Mouse (Mus musculus) right cerebral cortex, postnatal 14 days (tissue): Measurements from ENCODE around the gene Kdm2a.
A peak's percentile ranks its signal among the peaks of the same experiment; 100 is the strongest.

Experiments used
- DNase-seq: peaks from one replicate; pipeline ENCODE4 v3.0.0; 2022

Kdm2a gene

DNA sequence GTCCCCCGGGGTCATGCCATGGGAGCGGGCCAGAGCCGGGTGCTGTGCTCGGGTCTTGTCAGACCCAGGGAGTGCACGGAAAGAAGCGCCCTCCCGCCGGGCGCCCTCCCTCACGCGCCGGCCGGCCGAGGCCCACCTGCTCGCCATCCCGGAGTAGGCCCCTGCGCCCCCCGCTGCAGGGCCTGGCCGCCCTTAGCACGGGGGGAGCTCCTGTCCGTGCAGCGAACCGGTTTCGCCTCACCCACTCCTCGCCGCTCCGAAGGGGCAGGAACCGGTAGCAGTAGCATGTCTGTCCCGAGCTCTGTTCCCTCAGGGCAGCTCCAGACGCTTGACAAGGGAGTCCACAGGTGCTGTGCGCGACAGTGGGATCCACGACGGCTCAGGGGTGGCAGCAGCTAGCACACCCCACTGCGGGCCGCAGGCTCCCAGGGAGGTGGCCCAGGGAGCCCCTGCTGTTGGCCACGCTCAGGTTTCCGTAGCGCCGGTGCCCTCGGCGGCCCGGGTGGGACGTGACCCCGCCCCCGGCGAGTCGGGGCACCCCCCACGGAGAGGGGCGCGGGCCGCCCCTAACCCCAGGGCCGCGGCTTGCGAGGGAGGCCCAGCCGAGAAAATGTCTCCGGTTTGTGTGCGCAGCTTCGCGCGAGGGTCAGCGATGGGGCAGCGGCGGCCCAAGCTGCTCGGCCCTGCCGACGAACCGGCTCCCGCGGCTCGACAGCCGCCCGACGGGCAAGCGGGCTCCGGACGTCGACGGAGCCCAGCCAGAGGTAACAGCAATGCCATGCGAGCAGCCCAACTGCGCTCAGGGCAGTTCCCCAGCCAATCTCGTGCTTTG, at the start of gene Kdm2a:
Gene Kdm2a, minus strand, starts transcription at position 488 of the 832 bp plus-strand sequence.
- DNase-seq: peak; percentile 38

- DNase-seq: no peak
These were observed 49.4 kb upstream of the Kdm2a start for GRCm38 (mm10) chr19:4447445-4447844.

- no peak for DNase-seq
These were observed 48.8 kb upstream of the Kdm2a start for GRCm38 (mm10) chr19:4446661-4447420.

DNA sequence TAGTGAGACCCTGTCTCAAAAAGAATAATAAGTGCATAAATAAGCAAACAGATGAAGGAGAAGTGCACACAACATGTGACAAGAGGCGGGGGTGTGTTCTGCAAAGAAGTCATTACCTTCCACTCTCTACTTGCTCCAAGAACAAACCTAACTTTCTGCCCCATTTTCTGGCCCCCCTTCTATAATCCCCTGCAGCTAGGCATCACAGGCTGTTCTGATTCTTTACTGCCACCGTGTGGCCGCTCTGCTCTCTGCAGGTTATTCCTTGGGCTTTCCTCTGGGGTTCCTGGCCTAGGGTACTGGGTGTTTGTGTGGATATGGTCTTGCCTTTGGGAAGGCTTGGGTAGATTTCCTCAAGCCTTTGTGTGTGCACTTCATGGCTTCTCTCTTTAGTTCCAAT, 44.3 kb upstream of the Kdm2a start:
- peak; percentile 65 for DNase-seq

DNA sequence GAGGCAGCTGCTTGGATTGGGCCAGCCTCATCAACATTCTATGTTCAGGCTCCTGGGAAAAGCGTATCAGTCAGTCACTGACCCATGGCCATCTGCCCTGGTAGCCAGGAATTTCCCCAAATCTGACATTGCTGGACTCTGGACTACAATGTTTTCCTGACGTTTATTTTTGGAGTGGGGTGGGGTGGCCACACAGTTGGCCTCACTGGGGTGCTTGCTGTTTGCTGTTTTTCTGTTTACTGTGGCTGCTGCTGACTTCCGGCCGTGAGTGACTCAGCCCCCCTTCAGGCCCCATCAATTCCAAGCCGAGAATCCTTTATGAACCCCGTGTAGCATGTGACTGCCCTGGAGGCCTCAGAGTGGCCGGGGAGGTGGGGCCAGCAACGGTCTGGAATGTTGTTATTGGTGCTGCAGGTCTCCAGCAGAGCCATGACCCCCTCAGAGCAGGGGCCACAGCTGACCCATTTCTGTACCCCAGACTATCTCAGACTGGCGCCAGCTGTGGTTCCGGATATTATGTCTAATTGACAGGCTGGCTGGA, 43.6 kb upstream of the Kdm2a start:
- no peak for DNase-seq

DNA sequence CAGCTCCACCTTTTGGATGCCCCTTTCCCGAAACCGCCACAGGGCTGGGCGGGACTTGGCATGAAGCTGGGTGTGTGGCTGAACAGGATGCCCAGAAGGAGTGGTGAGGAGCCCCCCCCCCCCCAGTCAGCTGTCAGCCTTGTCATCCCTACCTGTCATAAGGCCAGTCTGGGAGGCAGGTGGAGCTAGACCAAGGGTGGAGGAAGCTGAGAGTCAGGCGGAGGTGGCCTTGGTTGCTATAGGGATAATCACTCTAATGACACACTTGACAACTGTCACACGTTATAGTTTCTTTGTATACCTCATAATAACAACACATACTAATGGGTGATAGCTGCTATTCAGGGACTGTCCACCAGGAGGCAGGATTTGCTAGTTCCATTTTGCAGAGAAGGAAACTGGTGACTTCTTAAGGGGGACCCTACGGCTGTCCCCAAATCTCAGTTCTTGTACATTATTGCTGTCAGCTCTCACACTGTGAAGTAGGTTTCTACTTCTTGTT, 43.1 kb upstream of the Kdm2a start:
- peak; percentile 30 for DNase-seq

- DNase-seq: no peak
These were observed 42.1 kb upstream of the Kdm2a start for GRCm38 (mm10) chr19:4440222-4440621.

- peak; percentile 28 for DNase-seq
These were observed 41.2 kb upstream of the Kdm2a start, which contains the start of gene Rhod for GRCm38 (mm10) chr19:4439161-4439801. Rhod (minus strand) TSS chr19:4439432.

- no peak for DNase-seq
These were observed 40.7 kb upstream of the Kdm2a start for GRCm38 (mm10) chr19:4438791-4439160.

DNA sequence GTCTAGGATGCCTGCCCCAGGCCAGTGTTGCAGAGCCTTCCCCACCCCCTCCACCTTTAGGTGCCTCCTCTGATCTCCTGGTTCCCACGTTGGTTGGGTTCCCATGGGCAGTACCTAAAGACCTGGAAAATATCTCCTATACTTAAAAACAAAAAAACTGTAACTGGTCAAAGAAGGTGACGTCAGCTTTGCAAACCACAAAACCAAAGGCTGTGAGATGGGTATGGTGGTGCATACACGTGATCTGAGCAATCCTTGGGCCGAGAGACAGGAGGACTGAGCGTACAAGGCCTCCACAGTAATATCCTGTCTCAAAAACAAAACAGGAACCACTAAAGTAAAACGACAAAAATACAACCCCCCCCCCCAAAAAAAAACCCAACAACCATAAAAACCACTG, 39.8 kb upstream of the Kdm2a start:
- DNase-seq: no peak

GRCm38 (mm10) chr19:4436254-4436653, 38.2 kb upstream of the Kdm2a start:
- no peak for DNase-seq

GRCm38 (mm10) chr19:4434999-4435398, 36.9 kb upstream of the Kdm2a start:
- DNase-seq: no peak

DNA sequence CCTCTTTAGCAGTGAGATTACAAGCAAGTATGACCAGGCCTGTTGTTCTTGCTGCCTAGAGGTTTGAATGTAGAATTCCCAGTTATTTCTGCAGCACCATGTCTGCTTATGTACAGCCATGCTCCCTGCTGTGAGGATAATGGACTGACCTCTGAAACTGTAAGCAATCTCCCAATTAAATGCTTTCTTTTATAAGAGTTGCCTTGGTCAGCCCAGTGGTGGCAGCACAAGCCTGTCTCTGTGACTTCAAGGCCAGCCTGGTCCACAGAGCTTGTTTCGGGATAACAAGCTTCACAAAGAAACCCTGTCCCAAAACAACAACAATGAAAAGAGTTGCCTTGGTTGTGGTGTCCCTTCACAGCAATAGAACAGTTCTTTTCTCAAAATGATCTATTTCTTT, 35.7 kb upstream of the Kdm2a start:
- no peak for DNase-seq

DNA sequence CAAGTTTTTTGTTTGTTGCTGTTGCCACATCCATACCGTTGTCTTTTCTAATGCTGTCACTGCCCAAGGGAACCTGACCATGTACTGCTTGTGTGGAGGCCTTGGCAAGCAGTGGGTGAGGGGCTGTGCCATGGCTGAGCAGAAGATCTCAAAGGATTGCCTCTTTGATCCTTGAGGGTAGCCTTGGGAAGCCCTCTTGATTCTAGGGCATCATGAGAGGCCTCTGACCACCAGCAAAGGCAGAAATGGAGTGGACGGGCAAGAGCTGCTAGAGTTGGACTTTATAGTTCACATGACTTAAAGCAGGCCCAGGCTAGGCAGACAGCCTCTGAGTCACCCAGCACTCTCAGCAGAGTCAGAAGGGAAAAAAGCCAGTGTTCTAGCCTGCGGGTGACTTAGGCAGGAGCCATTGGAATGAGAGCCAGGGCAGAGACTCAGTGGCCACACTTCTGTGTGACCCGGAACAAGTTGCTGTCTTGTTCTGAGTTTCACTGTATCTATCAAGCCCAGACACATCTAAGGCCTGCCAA, 32.1 kb upstream of the Kdm2a start:
- no peak for DNase-seq

DNA sequence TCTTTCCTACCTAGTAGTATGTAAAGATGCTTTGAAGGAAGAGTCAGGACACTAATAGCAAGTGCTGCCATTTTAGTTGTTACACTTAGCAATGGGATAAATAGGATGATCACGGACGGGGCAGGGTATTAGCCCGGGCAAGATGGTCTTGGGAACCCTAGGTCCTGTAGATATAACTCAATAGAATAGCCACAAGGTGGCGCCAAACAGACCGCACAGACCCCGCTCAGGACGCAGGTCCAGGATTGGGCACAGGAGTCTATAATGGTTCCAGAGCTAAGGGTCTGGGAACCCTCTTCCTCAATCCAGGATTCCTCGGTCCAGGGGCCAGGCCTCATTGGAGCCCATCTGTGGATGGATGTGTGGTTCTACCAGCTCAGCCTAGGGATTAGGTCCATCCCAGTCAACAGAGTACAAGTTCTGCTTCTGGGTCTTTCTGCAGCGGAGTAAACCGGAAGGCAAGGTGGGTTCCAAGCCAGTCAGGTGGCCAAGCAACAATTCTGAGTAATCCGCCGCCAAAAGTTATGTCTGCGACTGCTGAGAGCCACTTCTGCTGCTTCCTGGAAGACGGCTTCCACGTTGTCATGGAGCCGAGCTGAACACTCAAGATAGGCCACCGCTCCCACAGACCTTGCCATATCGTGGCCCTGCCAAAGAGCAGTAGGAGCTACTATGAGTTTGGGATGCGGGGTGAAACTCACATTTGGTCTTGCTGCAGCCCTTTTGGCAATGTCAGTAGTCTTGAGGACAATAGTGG, 27.7 kb upstream of the Kdm2a start:
- no peak for DNase-seq

- no peak for DNase-seq
These were observed 24.9 kb upstream of the Kdm2a start for GRCm38 (mm10) chr19:4423021-4423420.

DNA sequence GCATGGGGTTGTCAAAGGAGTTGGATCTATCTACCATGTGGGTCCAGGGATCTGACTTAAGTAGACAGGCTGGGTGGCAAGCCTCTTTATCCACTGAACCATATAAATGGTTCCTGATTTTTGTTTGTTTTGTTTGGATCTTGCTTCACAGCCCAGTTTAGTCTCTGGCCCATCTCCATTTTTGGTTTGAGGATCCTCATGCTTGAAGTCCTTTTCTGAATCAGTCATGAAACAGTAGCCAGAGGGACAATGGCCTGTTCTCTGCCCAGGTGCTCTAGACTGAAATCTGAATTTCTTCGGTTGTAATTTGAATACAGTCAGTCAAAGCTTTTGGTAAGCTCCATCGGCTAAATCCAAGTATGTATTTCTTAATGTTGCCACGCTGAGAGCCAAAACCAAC, 24.5 kb upstream of the Kdm2a start:
- no peak for DNase-seq

DNA sequence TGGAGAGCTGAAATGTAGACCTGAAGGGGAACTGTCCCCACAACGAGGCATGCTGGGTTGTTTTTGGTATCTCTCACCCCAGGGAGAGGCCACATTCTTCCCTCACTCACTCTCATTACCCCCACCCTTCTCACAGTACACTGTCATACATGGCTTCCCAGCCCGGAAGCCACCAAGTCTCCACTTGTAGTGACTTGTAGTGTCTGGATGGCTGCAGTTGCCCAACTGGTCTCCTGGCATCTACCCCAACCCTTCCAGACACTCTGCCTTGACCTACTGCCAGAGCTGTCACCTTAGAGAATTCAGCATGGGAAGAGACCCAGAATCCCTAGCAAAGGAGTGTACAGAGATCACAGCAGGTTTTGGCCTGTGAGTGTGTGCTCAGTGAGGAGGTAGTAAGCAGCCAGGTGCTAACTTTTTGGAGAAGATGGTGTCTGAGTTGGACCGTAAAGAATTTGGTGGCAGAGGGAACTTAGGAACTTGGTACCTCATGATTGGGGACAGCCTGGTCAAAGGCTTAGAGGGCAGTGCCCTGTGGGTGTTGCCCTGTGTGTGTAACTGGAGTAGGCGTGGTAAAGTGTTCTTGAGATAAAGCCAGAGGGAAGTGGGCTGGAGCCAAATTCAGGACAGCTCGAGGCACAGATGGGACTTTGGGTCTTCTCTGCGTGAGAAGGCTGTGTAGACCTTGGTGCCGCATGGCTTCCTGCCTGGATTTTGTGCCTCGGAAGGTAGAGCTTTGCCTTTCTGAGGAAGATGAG, 22.2 kb upstream of the Kdm2a start:
- DNase-seq: no peak

GRCm38 (mm10) chr19:4419711-4420110, 21.6 kb upstream of the Kdm2a start:
- DNase-seq: no peak

GRCm38 (mm10) chr19:4417713-4418112, 19.6 kb upstream of the Kdm2a start:
- no peak for DNase-seq

- DNase-seq: peak; percentile 58
These were observed 19.1 kb upstream of the Kdm2a start for GRCm38 (mm10) chr19:4417183-4417582.
